Mouse (Mus musculus) hindbrain, postnatal 0 days (tissue): ENCODE measurements around the gene Ambra1. TPM values are rescaled to one million over a fixed set of nuclear protein-coding genes. Genes with fewer than 3 reads are reported as not detected.

ENCODE experiments used
- ATAC-seq: fragments of 200-750 bp; cut with Nextera tagmentation; 2 replicates; pipeline ENCODE4 v1.8.0; 2017; ENCODE audit warnings: mild to moderate bottlenecking, moderate TSS enrichment, moderate library complexity
- DNase-seq: peaks from one replicate; pipeline ENCODE4 v3.0.0-alpha.2; 2015; ENCODE audit warnings: low spot score
- H3K27ac ChIP-seq: fragments of 300-500 bp; sonication (generic); 2 replicates; pipeline ENCODE4 v1.5.1; 2014; ENCODE audit warnings: mild to moderate bottlenecking
- H3K27me3 ChIP-seq: fragments of 300-500 bp; sonication (generic); 2 replicates; pipeline ENCODE4 v1.6.1; 2014; ENCODE audit warnings: low read length, mixed read lengths; ENCODE audit not compliant: insufficient read depth
- H3K36me3 ChIP-seq: fragments of 300-500 bp; sonication (generic); 2 replicates; pipeline ENCODE4 v1.6.1; 2014; ENCODE audit warnings: low read length, mixed read lengths; ENCODE audit not compliant: insufficient read depth
- H3K4me1 ChIP-seq: fragments of 300-500 bp; sonication (generic); 2 replicates; pipeline ENCODE4 v1.6.1; 2014; ENCODE audit warnings: antibody characterized with exemption, low read length, mixed read lengths; ENCODE audit not compliant: insufficient read depth
- H3K4me2 ChIP-seq: fragments of 300-500 bp; sonication (generic); 2 replicates; pipeline ENCODE4 v1.6.1; 2014; ENCODE audit warnings: low read depth, mild to moderate bottlenecking, low read length, moderate library complexity, mixed read lengths
- H3K4me3 ChIP-seq: fragments of 300-500 bp; sonication (generic); 2 replicates; pipeline ENCODE4 v1.5.1; 2014; ENCODE audit warnings: low read length
- H3K9ac ChIP-seq: fragments of 300-500 bp; sonication (generic); replicated peaks from 2 replicates; pipeline ENCODE4 v1.6.1; 2014; ENCODE audit warnings: mild to moderate bottlenecking, low read length, moderate library complexity, mixed read lengths
- H3K9me3 ChIP-seq: fragments of 300-500 bp; sonication (generic); 2 replicates; pipeline ENCODE4 v1.6.1; 2016; ENCODE audit warnings: low read length, mixed read lengths
- CTCF ChIP-seq: IDR thresholded peaks from 2 replicates; pipeline ENCODE4 v1.5.1; 2016; ENCODE audit warnings: antibody characterized with exemption, control low read depth, low read depth
- WGBS: fragments of 180-500 bp; shearing (Covaris S2); extraction: QIAGEN DNeasy Blood & Tissue Kit; methylation state at CpG from one replicate; pipeline ENCODE4 v1.1.7; 2014; 5-methylcytosine and 5-hydroxymethylcytosine counted together
- polyA plus RNA-seq: library from polyadenylated mRNA; unstranded; fragments of >200 nt; fragmentation: Nextera tagmentation; extraction: Ambion mirVana; gene quantifications from 2 replicates; pipeline ENCODE4 v1.2.1, GENCODE M21; 2015
- total RNA-seq: library from RNA; depleted of rRNA; stranded (reverse); fragments of >200 nt; gene quantifications from 2 replicates; pipeline ENCODE4 v1.2.3, GENCODE M21; 2014

Gene Ambra1
- total and polyA plus RNA-seq, 2 experiments from 2014 or later, result 15.7 to 50.6 TPM

- no peaks in the 10 kb centered on the region for H3K27me3 ChIP-seq
- no peaks in the 10 kb centered on the region for H3K9me3 ChIP-seq
- no peak for TF ChIP-seq CTCF
- DNase-seq, result no peak
- H3K27ac ChIP-seq, result peak overlapping the region; percentile 32; the same call in 1 of the 2 replicates
- peaks cover 28% of the 10 kb centered on the region for H3K4me1 ChIP-seq
- H3K4me3 ChIP-seq, result no peak overlapping the region
- WGBS, result 63% methylated on average over 4 of the region's 4 CpGs
- no peak overlapping the region for H3K9ac ChIP-seq
- H3K4me2 ChIP-seq, result no peak overlapping the region
- H3K36me3 ChIP-seq, result no peaks in the 10 kb centered on the region
- ATAC-seq, result no peak
Observed at GRCm38 (mm10) chr2:91955121-91955591, 225.2 kb downstream of the Ambra1 start.

DNA sequence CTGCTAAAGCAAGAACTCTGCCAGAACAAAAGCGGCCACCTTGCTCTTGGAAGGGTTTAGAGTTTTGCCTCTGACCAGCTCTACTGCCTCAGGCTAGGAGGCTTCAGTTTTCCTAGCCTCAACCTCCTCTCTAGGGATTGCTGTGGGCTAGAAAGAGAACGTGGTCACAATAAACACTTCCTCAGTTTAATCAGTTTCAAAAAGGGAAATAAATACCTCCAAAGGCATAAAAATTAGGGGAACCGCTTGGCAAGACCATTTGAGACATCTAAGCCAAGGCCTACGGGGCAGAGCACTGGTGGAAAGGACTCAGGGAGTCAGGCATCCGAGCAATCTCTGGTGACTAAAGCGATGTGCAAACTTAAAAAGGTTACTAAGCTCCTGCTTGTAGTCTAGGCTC lies 225.9 kb downstream of the Ambra1 start:
- H3K9me3 ChIP-seq, result no peaks in the 10 kb centered on the region
- DNase-seq, result no peak
- H3K27me3 ChIP-seq, result no peaks in the 10 kb centered on the region
- peaks cover 24% of the 10 kb centered on the region for H3K4me1 ChIP-seq
- no peak overlapping the region for H3K4me3 ChIP-seq
- WGBS, result 84% methylated on average over 6 of the region's 6 CpGs
- peak overlapping the region; percentile 32; the same call in 1 of the 2 replicates for H3K27ac ChIP-seq
- no peak overlapping the region for H3K4me2 ChIP-seq
- H3K36me3 ChIP-seq, result no peaks in the 10 kb centered on the region
- TF ChIP-seq CTCF, result no peak
- no peak overlapping the region for H3K9ac ChIP-seq
- no peak for ATAC-seq

DNA sequence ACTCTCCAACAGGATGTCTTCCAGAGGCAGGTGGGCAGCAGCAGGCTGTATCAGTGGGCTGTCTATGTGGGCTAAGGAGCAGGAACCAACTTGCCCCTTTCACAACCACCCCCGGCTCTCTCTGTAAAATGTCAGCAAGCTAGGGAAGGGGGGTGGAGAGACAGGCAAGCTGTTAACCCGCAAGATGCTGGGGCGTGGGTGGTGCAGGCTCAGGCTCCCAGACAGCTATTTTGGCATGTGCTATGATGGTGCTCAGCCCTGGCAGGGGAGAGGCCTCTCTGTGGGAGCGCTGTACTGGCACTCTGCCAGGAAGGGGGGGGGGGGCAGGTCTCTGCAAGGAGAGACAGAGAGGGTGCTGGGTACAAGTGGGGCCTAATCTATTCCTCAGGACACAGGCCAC lies 227.2 kb downstream of the Ambra1 start:
- DNase-seq, result peak; percentile 47
- Histone ChIP-seq H3K4me3 (no peak overlapping the region), H3K9me3 (no peaks in the 10 kb centered on the region), H3K27ac (no peak overlapping the region), H3K36me3 (no peaks in the 10 kb centered on the region), H3K9ac (no peak overlapping the region), H3K4me2 (no peak overlapping the region), H3K4me1 (peaks cover 29% of the 10 kb centered on the region), H3K27me3 (no peaks in the 10 kb centered on the region)
- ATAC-seq, result peak; percentile 55; the same call in 1 of the 2 replicates
- TF ChIP-seq CTCF, result no peak
- WGBS, result 19% methylated on average over 4 of the region's 4 CpGs

DNA sequence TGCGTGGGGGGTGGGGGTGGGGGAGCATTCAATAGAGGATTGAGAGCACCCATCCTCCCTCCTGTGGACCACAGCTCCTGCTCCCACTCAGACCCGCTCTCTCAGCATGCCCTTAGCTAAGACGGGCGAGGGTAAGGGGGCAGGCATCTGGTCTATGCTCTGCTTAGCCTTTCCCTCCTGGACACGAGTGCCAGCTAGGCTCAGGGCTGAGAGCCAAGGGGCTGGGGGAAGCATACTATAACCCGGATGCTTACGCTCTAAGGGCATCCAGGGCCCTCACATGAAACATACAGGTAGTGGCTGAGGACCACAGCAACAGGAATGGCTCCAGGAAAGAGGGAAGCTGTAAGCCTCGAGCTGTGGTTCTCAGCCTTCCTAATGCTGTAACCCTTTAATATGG lies 228.1 kb downstream of the Ambra1 start:
- H3K4me2 ChIP-seq, result no peak overlapping the region
- H3K27ac ChIP-seq, result no peak overlapping the region
- DNase-seq (no peak), ATAC-seq (no peak)
- no peaks in the 10 kb centered on the region for H3K36me3 ChIP-seq
- H3K4me1 ChIP-seq, result peaks cover 37% of the 10 kb centered on the region
- WGBS, result 65% methylated on average over 8 of the region's 8 CpGs
- H3K27me3 ChIP-seq, result no peaks in the 10 kb centered on the region
- H3K9ac ChIP-seq, result no peak overlapping the region
- H3K4me3 ChIP-seq, result no peak overlapping the region
- H3K9me3 ChIP-seq, result no peaks in the 10 kb centered on the region
- no peak for TF ChIP-seq CTCF

- no peak overlapping the region for H3K4me2 ChIP-seq
- H3K27ac ChIP-seq, result peak overlapping the region; percentile 51; the same call in 1 of the 2 replicates
- TF ChIP-seq CTCF, result peak; percentile 67
- no peaks in the 10 kb centered on the region for H3K9me3 ChIP-seq
- no peak for ATAC-seq
- no peaks in the 10 kb centered on the region for H3K36me3 ChIP-seq
- peaks cover 35% of the 10 kb centered on the region for H3K4me1 ChIP-seq
- H3K9ac ChIP-seq, result no peak overlapping the region; the same call in 1 of the 2 replicates
- H3K27me3 ChIP-seq, result no peaks in the 10 kb centered on the region
- H3K4me3 ChIP-seq, result no peak overlapping the region
- WGBS, result 52% methylated on average over 10 of the region's 10 CpGs
- peak; percentile 69 for DNase-seq
Observed at GRCm38 (mm10) chr2:91958701-91959457, 228.9 kb downstream of the Ambra1 start.

DNA sequence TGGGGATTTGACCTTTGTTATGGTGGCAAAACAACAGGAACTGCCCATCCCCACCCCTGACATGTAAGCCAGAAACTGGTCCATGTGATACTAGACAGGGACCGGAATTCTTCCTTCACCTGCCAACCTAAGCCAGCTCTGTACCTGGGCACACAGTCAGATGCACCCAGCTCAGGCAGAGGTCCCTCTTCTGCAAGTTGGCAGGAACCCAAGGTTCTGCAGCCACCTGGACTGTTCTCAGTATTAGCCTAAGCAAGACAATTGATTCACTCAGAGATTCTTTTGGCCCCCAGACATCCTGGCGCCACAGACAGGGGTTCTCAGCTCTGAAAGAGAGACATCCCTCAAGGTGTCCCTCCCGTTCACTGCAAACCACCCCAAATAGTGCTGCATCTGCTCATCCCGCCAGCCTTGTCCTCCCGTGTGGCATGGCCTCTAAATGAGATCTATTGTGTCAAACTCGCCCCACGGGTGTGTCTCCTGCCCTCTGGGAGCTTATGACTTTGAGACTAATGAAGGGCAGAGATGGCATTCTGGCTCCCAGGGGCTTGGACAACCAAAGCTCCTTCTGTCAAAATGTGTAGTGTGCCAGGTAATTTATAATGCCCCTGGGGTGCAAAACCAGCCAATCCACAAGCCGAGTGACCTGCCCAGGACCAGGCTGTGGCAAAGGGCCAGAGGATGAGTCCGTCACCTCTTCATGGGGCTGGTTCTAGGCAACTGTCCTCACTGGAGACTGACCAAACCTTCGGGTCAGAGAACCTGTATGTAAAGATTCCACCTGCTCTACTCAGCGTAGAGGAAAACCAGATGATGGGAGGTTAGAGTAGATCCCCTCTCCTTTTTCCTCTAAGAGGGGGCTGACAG lies 229.8 kb downstream of the Ambra1 start:
- no peak overlapping the region for H3K4me3 ChIP-seq
- H3K4me2 ChIP-seq, result no peak overlapping the region
- peak overlapping the region; percentile 51 for H3K27ac ChIP-seq
- WGBS, result 55% methylated on average over 11 of the region's 11 CpGs
- no peak for TF ChIP-seq CTCF
- H3K9me3 ChIP-seq, result no peaks in the 10 kb centered on the region
- no peak for ATAC-seq
- DNase-seq, result no peak
- peak overlapping the region; percentile 35; the same call in 1 of the 2 replicates for H3K9ac ChIP-seq
- no peaks in the 10 kb centered on the region for H3K36me3 ChIP-seq
- peaks cover 32% of the 10 kb centered on the region for H3K4me1 ChIP-seq
- no peaks in the 10 kb centered on the region for H3K27me3 ChIP-seq
